Comparison of ENCODE assay signal across 11 mouse cellular contexts in the genomic region with DNA sequence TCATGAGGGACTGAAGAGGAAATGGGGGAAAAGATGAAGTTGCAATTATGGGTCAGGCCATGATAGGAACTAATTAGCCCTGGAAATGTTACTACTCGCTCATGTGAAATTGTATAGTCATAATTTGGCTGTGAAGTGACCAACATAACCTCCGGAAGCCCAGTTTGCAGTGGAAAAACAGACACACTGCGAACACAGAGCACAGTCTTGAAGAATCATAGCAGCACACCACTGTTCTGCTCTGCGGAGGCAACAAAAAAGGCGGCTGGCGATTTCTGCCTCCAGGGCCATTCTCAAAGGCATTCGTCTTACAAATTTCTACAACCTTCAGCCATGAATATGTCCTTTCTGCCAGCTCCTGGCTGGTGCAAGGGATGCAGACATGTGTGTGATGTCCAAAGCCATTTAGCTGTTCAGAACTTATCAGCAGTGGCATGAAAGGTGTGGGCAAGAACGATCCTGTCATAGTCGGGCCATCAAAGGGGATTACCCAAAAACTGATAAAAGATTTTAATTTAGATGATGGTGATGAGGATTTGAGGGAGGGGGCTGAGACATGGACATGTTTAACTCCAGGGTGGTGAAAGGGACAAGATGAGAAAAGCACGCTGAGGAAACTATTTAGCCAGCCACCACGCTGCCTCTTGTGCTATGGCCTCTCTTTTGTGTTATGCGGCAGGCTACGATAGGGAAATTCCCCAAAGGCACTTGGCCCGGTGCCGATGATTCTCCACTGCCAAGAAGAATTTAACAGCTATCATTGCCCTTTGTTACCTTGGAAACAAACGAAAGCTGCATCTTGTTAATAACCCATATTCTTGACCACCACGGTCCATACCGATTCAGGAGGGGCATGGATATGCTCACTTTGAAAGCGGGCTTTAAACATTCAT.
DNase-seq lines count a peak whose midpoint lies in the region; ATAC-seq and TF ChIP-seq lines count a peak whose summit lies in the region.
"Had no signal": no experiment of that assay in that cellular context is flagged by ENCODE, and none has a peak within 500 bp of the region (broad histone marks: within the 10 kb centered on the region; RNA-seq: fewer than 3 reads in every experiment).

No protein-coding gene starts in this region.

- DNase-seq in heart, adult 8-10 months (ENCODE audit: low spot score), result no peak
- DNase-seq in lung, embryonic 14.5 days, result peak; percentile 78
- DNase-seq in lung, adult 2 months, result no peak
- DNase-seq in midbrain, embryonic 14.5 days, result peak; percentile 84
- DNase-seq in layer of hippocampus, postnatal 36 days, result no peak
- DNase-seq: gastrocnemius, postnatal 25 days had no signal

- H3K4me1 ChIP-seq in heart, embryonic 15.5 days (replicated peaks), result peaks cover 11% of the 10 kb centered on the region
- no peaks in the 10 kb centered on the region for H3K4me1 ChIP-seq in lung, embryonic 14.5 days (ENCODE audit: insufficient read depth)
- no peaks in the 10 kb centered on the region for H3K4me1 ChIP-seq in lung, adult 2 months (ENCODE audit: control insufficient read depth, insufficient read depth, low read length)
- peaks cover 10% of the 10 kb centered on the region for H3K4me1 ChIP-seq in hindbrain, embryonic 12.5 days
- peaks cover 20% of the 10 kb centered on the region for H3K4me1 ChIP-seq in midbrain, embryonic 14.5 days (ENCODE audit: control insufficient read depth, insufficient read depth, low read length)

- 49% methylated on average over 19 of the region's 19 CpGs for WGBS in heart, embryonic 15.5 days
- 63% methylated on average over 19 of the region's 19 CpGs for WGBS in lung, embryonic 14.5 days
- WGBS in lung, adult 2 months, result 69% methylated on average over 19 of the region's 19 CpGs
- 66% methylated on average over 19 of the region's 19 CpGs for WGBS in hindbrain, embryonic 12.5 days
- WGBS in midbrain, embryonic 14.5 days, result 38% methylated on average over 19 of the region's 19 CpGs

- peak overlapping the region; percentile 38 for H3K4me2 ChIP-seq in heart, embryonic 15.5 days
- H3K4me2 ChIP-seq in lung, embryonic 14.5 days, result no peak overlapping the region
- no peak overlapping the region for H3K4me2 ChIP-seq in hindbrain, embryonic 12.5 days (replicated peaks)
- peak overlapping the region; percentile 1; the same call in 1 of the 2 replicates for H3K4me2 ChIP-seq in midbrain, embryonic 14.5 days (ENCODE audit: low read length)

- H3K9me3 ChIP-seq in heart, embryonic 15.5 days (replicated peaks), result no peaks in the 10 kb centered on the region
- H3K9me3 ChIP-seq in lung, embryonic 14.5 days (ENCODE audit: low read depth, low read length), result no peaks in the 10 kb centered on the region
- no peaks in the 10 kb centered on the region for H3K9me3 ChIP-seq in hindbrain, embryonic 12.5 days (replicated peaks)
- H3K9me3 ChIP-seq in midbrain, embryonic 14.5 days (ENCODE audit: control insufficient read depth, low read length), result no peaks in the 10 kb centered on the region

- no peak for TF ChIP-seq POLR2A in lung, adult 2 months (IDR thresholded peaks at IDR 0.05; ENCODE audit: borderline replicate concordance, extremely low read depth, low read depth, low read length)

- H3K9ac ChIP-seq in heart, embryonic 15.5 days, result no peak overlapping the region
- no peak overlapping the region for H3K9ac ChIP-seq in lung, embryonic 14.5 days
- H3K9ac ChIP-seq in hindbrain, embryonic 12.5 days, result no peak overlapping the region
- no peak overlapping the region for H3K9ac ChIP-seq in midbrain, embryonic 14.5 days (replicated peaks; ENCODE audit: low read length)

- H3K4me3 ChIP-seq in heart, embryonic 15.5 days, result no peak overlapping the region
- H3K4me3 ChIP-seq in lung, embryonic 14.5 days (ENCODE audit: low read depth, low read length), result no peak overlapping the region
- H3K4me3 ChIP-seq in lung, adult 2 months (replicated peaks; ENCODE audit: extremely low read depth, low read depth, low read length), result no peak overlapping the region
- H3K4me3 ChIP-seq in hindbrain, embryonic 12.5 days, result no peak overlapping the region
- H3K4me3 ChIP-seq in midbrain, embryonic 14.5 days (replicated peaks; ENCODE audit: low read depth, low read length), result no peak overlapping the region

- H3K27ac ChIP-seq in heart, embryonic 15.5 days, result no peak overlapping the region
- H3K27ac ChIP-seq in lung, embryonic 14.5 days (ENCODE audit: low read depth), result no peak overlapping the region
- peak overlapping the region; percentile 37; the same call in 1 of the 2 replicates for H3K27ac ChIP-seq in hindbrain, embryonic 12.5 days
- peak overlapping the region; percentile 70 for H3K27ac ChIP-seq in midbrain, embryonic 14.5 days (replicated peaks; ENCODE audit: low read depth, low read length)
- H3K27ac ChIP-seq: kidney, postnatal 0 days; macrophage had no signal

- H3K27me3 ChIP-seq in heart, embryonic 15.5 days, result no peaks in the 10 kb centered on the region
- no peaks in the 10 kb centered on the region for H3K27me3 ChIP-seq in lung, embryonic 14.5 days (ENCODE audit: insufficient read depth, low read length)
- no peaks in the 10 kb centered on the region for H3K27me3 ChIP-seq in hindbrain, embryonic 12.5 days
- no peaks in the 10 kb centered on the region for H3K27me3 ChIP-seq in midbrain, embryonic 14.5 days (ENCODE audit: control insufficient read depth, insufficient read depth, low read length)

- TF ChIP-seq CTCF in lung, embryonic 14.5 days (IDR thresholded peaks at IDR 0.05; ENCODE audit: low read depth), result no peak
- no peak for TF ChIP-seq CTCF in lung, adult 2 months (IDR thresholded peaks at IDR 0.05; ENCODE audit: insufficient read depth, low read length)

- H3K36me3 ChIP-seq in heart, embryonic 15.5 days, result no peaks in the 10 kb centered on the region
- H3K36me3 ChIP-seq in lung, embryonic 14.5 days (ENCODE audit: insufficient read depth), result no peaks in the 10 kb centered on the region
- H3K36me3 ChIP-seq in hindbrain, embryonic 12.5 days, result no peaks in the 10 kb centered on the region
- no peaks in the 10 kb centered on the region for H3K36me3 ChIP-seq in midbrain, embryonic 14.5 days (ENCODE audit: control insufficient read depth, insufficient read depth, low read length)

- no peak for ATAC-seq in heart, embryonic 15.5 days (replicated peaks; ENCODE audit: insufficient number of reproducible peaks, insufficient read depth, low FRiP score, low read depth)
- ATAC-seq in lung, embryonic 14.5 days (ENCODE audit: insufficient read depth), result peak; percentile 44; the same call in 1 of the 2 replicates
- ATAC-seq in hindbrain, embryonic 12.5 days (ENCODE audit: low FRiP score), result 0 out of 2 replicates have a peak, but pooled peaks have one; percentile 52
- no peak; the same call in 1 of the 2 replicates for ATAC-seq in midbrain, embryonic 14.5 days (ENCODE audit: low FRiP score, low TSS enrichment)
- no peak for ATAC-seq in inflammation-experienced regulatory T-cells, adult 6 months

Comparison
In these comparisons a context has a peak if more than half of its experiments do, and no peak if none do; other contexts are left out.
1. DNase-seq: peak in lung, embryonic 14.5 days (single experiment) and midbrain, embryonic 14.5 days (single experiment); none in heart, adult 8-10 months (single experiment), lung, adult 2 months (single experiment) and layer of hippocampus, postnatal 36 days (0 of 2).
2. ATAC-seq: peak in lung, embryonic 14.5 days (single experiment) and hindbrain, embryonic 12.5 days (single experiment); none in heart, embryonic 15.5 days (single experiment), midbrain, embryonic 14.5 days (single experiment) and inflammation-experienced regulatory T-cells, adult 6 months (single experiment).
3. H3K27ac ChIP-seq: peak in hindbrain, embryonic 12.5 days (single experiment) and midbrain, embryonic 14.5 days (single experiment); none in heart, embryonic 15.5 days (single experiment) and lung, embryonic 14.5 days (single experiment).
4. H3K4me2 ChIP-seq: peak in heart, embryonic 15.5 days (single experiment) and midbrain, embryonic 14.5 days (single experiment); none in lung, embryonic 14.5 days (single experiment) and hindbrain, embryonic 12.5 days (single experiment).